8 mouse cellular contexts compared by ENCODE assay signal in the genomic region with DNA sequence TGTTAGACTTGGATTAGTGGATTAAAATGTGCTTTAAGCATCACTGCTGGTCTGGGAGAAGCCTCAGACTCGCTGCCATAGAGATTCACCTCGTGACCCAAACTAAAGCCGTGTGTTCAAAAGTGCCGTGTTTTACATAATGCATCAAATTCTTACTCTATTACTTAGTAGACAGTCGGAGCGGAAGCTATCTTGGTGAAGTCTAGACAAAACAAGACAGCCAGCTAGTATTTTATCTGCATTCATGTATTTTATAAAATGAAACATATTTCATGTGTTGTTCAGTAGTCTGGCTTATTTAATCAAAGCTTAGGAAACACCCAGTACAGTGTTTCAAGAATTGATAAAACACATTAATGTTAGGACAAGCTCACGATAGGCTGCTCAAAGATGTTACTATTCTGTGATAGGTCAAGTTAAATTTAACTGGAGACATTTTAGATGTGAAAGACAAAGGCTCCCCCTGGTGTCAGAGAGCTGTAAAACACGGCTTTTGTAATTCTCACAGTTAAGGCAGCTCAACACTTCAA. TPM values are rescaled to one million over a fixed set of nuclear protein-coding genes. Genes with fewer than 3 reads are reported as not detected.
DNase-seq lines count a peak whose midpoint lies in the region; ATAC-seq lines count a peak whose summit lies in the region.

A gene (minus strand): TSS at position 327 of the 530 bp plus-strand sequence.

- H3K4me3 ChIP-seq in hindbrain, embryonic 14.5 days (replicated peaks; ENCODE audit: low read length) = peak within 1 kb of the TSS; percentile 41

- peak within 1 kb of the TSS; percentile 80 for H3K9ac ChIP-seq in hindbrain, embryonic 14.5 days

- H3K4me1 ChIP-seq in hindbrain, embryonic 14.5 days (replicated peaks; ENCODE audit: control insufficient read depth, insufficient read depth, low read length) = peaks cover 6% of the 10 kb centered on the region; the same call in 1 of the 2 replicates

- ATAC-seq in hindbrain, embryonic 14.5 days (ENCODE audit: low FRiP score) = no peak

- WGBS in hindbrain, embryonic 14.5 days = 2% methylated on average over 8 of the region's 8 CpGs

- no peaks in the 10 kb centered on the region for H3K9me3 ChIP-seq in hindbrain, embryonic 14.5 days (ENCODE audit: control insufficient read depth, low read length)

- no peaks in the 10 kb centered on the region for H3K27me3 ChIP-seq in hindbrain, embryonic 14.5 days (ENCODE audit: control insufficient read depth, insufficient read depth, low read length)

- H3K4me2 ChIP-seq in hindbrain, embryonic 14.5 days (replicated peaks) = peak within 1 kb of the TSS; percentile 89

- peak; percentile 38 for DNase-seq in WW6 (ENCODE audit: low read depth, low spot score)
- DNase-seq in cerebellum, postnatal 10 days = peak; percentile 88 to 93
- peak; percentile 69 to 95 for DNase-seq in frontal cortex, adult 2 months (ENCODE audit: extremely low spot score in 1 of 2, low spot score in 1 of 2)
- peak; percentile 95 for DNase-seq in hindbrain, embryonic 14.5 days (ENCODE audit: low spot score)
- peak; percentile 23 to 72 for DNase-seq in layer of hippocampus, postnatal 25 days (ENCODE audit: extremely low spot score in 1 of 2, low spot score in 1 of 2)
- DNase-seq in lung, postnatal 14 days = peak; percentile 82
- peak; percentile 61 for DNase-seq in retina, adult 2 months (ENCODE audit: low read depth, low spot score)
- peak; percentile 80 for DNase-seq in thymus, postnatal 25 days

- H3K27ac ChIP-seq in hindbrain, embryonic 14.5 days = peak within 1 kb of the TSS; percentile 92

- H3K36me3 ChIP-seq in hindbrain, embryonic 14.5 days (replicated peaks; ENCODE audit: control insufficient read depth, insufficient read depth) = 0 out of 2 replicates have a peak, but pooled peaks cover 6% of the 10 kb centered on the region

RNA-seq across cellular contexts. Expression of the gene that starts here (rescaled TPM):
- 8.0 and 9.1 TPM in 2 replicates for polyA plus RNA-seq in frontal cortex, adult 2 months (2012; rRNA removed)
- polyA plus RNA-seq in hindbrain, embryonic 14.5 days (2014; fragmentation: Nextera tagmentation; extraction: Ambion mirVana) = 7.6 and 8.4 TPM in 2 replicates
- 1 to 10 TPM; 5.3 to 5.8 TPM for total RNA-seq in layer of hippocampus, postnatal 25 days (2021)

Comparison
In these comparisons a context has a peak if more than half of its experiments do, and no peak if none do; other contexts are left out.
1. DNase-seq: peak in every context shown above with its lines; median percentile 95 in hindbrain, embryonic 14.5 days; 90 in cerebellum, postnatal 10 days; 82 in frontal cortex, adult 2 months; 82 in lung, postnatal 14 days; 80 in thymus, postnatal 25 days; 61 in retina, adult 2 months; 48 in layer of hippocampus, postnatal 25 days; 38 in WW6.